Mouse (Mus musculus): ENCODE measurements around the gene Prdm10.
A peak's percentile ranks its signal among the peaks of the same experiment; 100 is the strongest.

Prdm10 gene

DNA sequence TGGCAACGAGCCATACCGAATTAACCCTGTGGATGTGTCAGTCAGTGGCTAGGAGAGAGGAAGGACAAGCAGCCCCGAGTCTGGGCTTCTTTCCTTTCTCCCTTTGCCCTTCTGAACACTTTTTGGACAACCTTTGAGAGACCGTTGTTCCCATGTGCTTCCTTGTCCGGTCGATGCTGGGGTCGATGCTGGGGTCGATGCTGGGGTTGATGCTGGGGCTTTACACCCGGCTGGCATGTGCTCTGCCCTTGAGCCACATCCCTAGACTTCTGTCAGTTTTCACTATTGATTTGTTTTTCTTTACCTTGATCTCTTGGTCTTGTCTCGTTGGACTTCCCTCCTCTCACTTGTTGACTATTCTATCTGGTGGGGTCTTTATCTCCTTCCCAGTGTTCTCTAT is 73.2 kb downstream of the Prdm10 start:
- DNase-seq (ENCODE audit: inconsistent age in 2 of 2, low spot score in 1 of 2) = no peak

DNA sequence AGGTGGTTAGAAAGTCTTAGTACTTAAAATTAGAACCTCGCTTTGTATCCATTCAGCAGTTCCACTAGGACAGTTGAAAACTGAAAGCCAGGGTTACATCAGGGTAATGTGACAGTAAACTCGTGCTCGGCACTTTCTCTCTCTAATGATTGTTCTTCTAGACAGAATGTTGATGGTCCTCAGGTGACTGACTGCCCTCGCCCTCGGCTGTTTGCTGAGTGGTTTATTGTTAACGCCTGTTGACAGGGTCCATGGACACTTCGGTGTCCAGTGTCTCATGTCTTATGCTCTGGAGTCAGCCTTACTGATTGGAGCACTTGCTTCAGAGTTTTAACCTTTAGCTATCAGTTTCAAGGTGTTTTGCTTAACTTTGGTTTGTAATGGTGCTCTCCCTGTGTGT is 73.7 kb downstream of the Prdm10 start:
- DNase-seq (ENCODE audit: inconsistent age in 2 of 2, low spot score in 1 of 2) = no peak

DNA sequence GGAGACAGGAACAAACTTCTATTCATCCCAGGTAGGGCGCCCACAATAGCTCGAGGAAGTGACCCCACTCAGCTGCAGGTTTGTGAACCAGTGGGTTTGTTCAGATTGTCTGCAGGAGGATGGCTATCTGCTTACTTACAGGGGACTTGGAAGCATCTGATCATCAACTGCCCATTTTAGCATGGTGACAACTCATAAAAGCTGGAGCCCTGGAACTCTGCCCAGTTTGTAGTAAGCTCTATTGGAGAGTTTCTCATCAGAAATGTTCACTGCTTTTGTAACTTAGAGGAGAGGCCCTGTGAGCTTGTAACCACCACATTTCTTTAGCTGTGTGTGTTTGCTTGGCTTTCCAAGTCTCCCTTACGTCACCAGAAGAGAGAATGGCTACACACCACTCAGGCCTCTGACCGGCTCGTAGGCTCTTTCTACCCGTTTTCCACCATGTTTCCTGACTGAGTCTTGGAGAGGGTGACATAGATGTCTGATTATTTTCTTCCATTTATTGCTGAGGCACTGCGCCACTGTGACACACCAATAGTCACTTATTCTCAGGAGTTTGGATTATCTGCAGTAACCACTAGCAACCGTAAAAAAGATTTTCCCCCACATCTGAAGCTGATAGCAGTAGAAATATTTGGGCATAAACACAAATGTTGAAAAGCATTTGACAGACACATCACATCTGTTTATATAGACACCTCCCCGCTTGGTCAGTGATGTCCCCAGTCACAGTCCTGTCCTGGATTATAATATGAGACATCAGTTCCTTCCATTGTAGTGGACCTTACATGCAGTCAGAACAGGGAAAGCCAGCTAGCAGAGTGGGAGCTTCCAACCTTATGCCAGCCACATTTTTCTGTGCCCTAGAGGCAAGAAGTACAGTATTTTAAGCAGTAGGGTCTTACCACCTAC is 83.6 kb downstream of the Prdm10 start:
- peak; percentile 29 to 68 for DNase-seq (ENCODE audit: inconsistent age in 2 of 2, low spot score in 1 of 2)

DNA sequence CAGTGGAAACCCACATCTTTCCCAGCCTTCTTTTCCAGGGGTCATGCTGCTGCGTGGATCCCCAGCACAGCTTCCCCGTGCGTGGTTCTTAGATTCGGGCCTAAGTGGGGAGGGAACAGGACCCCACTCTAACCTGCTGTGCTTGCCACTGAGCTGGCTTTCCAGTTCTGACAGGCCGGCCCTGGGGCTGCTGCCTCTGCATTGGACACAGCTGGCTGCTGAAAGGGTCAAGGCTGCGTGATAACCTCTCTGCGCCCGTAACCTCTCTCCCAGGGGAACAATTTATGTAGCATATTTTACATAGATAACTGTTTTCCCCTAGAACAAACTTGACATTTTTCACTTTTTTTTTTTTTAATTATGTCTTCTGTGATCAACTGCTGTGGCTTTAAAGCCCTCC is 84.7 kb downstream of the Prdm10 start:
- DNase-seq (ENCODE audit: inconsistent age in 2 of 2, low spot score in 1 of 2) = peak; percentile 37 to 70

DNA sequence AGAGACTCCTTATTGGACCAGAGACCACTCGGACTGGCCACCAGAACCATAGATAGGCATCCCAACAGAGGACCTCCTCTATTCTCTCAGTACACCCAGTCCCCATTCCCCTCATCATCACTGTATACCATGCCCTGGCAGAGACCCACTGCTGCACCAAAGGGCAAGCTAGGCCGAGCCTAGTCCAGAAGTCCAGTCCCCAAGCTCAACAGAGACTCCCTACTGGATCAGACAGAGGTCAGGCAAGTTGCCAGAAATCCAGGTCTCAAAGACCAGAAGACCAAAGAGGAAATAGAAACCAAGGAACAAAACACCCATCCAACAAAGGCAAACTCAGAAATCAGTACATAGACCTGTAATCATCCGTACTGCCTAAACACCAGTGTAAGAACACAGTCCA is 91.4 kb downstream of the Prdm10 start:
- DNase-seq (ENCODE audit: inconsistent age in 2 of 2, low spot score in 1 of 2) = no peak

DNA sequence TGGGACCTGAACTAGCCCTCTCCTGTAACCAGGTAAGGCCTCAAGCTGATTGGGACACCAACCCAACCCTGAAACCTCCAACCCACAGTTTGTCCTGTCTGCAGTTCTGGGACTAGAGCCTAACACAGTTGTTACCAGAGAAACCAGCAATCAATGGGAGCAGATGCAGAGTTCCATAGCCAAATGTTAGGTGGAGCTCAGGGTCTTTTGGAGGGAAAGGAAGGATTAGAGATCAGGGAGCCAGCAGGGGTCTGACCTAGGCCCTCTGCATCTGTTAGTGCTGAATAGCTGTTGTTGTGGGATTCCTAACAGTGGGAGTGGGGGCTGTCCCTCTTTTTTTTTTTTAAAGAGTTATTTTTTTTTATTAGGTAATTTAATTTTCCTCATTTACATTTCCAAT is 96.3 kb downstream of the Prdm10 start:
- no peak for DNase-seq (ENCODE audit: inconsistent age in 2 of 2, low spot score in 1 of 2)

DNA sequence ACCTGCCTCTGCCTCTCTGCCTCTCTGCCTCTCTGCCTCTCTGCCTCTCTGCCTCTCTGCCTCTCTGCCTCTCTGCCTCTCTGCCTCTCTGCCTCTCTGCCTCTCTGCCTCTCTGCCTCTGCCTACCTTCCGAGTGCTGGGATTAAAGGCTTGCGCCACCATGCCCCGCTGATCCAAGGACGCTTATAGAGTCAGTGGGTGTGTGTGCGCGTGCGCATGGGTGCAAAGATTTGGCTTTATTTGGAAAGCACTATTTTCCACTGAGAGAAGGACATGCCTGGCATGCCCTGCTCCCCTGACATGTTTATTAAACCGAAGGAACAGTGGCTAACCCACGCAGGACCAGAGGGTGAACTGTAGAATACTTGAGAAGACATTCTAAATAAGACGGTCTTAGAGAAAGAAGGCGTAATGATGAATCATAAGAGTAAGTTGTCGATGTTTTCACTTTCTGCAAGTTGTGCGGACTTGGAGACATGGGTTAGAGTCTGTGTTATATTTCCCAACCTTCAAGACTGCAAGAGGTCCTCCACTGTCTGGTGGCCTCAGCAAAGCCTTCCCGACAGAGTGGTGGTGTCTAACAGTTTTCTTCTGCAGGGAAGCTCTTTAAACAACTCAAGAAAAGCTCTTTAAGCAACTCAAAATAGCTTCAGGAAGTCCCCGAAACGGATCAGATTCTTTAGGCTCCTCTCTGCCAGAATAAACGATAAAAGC is 104.6 kb downstream of the Prdm10 start:
- no peak for DNase-seq (ENCODE audit: inconsistent age in 2 of 2, low spot score in 1 of 2)

DNA sequence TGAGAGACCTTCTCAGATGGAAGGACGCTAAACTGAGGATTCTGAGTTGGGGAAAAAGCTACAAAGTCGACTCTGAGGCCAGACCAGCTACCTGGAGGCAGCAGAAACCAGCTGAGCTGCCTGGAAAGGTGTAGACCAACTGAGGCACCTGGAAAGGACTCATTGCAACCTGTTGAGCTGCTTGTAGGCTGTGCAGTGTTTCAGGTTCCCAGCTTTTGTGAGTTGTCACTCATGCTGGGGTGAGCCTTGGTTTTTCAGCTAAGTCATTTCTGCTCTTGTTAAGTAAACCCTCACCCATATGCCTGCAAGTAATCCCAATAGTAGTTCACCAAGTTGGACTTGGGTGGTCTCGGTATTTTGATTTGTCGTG is 105.1 kb downstream of the Prdm10 start:
- DNase-seq (ENCODE audit: inconsistent age in 2 of 2, low spot score in 1 of 2) = no peak

DNA sequence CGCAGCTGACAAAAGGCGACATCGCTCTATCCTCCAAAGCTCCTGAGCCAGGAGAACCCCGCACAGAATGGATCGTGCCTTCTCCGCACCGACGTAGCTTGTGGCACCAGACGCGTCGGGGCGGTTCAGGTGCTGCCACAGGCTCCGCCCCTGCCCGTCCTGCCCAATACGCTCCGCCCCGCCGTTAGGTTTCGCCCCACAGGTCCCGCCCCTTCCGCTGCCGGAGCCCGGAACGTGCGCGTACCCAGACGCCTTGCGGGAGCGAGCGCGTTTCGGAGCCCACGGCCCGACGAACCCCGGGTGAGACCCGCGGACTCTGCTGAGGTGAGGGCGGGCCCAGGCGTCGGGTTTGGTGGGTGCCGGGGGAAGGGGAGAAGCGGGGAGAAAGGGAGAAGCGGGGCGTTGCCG is 105.6 kb downstream of the Prdm10 start, which contains the start of gene Nfrkb:
Nfrkb (plus strand) TSS at position 246 of the 408 bp plus-strand sequence.
- peak; percentile 97 to 98 for DNase-seq (ENCODE audit: inconsistent age in 2 of 2, low spot score in 1 of 2)

DNA sequence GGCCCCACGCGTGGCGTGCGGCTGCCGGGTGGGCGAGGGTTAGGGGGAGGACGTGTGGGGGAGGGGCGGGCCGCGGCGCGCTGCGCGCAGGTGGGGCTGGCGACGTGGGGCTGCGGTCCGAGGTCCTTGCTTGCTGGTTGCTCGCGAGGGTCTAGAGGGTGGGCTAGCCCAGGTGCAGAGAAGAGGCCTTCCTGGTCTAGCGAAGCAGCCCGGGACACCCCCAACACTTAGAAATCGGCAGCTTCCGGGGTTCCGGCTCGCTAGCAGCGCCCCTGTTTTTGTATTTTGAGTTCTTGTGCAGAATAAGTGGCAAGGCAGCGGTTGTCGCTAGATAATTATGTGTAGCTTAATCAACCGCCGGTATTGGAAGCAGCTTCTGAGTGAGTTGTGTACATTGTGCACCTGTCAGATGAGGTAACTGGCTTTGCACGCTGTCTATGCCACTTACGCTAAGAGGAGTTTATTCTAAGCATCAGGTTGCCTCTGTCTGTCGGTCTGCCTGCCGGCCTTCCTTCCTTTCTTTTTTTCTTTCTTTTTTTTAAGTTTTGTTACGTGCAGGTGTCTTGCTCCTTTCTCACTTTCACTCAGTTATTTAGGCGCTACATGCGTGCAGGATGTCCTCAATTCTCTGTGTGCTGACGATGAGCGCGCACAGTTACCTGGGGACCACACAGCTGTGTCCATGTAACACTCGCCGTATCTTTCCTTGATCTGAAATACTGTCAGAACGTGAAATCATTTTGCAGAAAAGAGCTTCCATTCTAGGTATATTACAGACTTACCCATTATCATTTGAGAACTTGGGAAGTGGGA is 106.2 kb downstream of the Prdm10 start:
- no peak for DNase-seq (ENCODE audit: inconsistent age in 2 of 2, low spot score in 1 of 2)

DNA sequence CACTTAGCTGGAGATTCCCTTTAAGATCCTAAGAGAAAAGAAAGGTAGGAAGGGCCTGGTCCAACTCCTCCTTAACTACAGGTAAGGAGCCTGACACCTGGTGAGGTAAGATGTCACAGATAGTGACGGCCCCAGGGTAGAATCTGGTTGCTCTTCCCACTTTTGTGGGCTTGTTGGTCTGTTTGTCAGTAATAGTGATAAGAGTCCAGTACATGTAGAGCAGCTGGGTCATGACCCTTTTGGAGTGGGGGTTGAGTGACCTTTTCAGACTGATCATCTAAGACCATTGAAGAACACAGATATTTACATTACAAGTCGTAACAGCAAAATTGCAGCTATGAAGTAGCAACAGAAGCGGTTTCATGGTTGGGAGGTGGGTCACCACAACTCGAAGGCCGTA is 106.9 kb downstream of the Prdm10 start:
- DNase-seq (ENCODE audit: inconsistent age in 2 of 2, low spot score in 1 of 2) = peak in 1 of 2 experiments; percentile 35

DNA sequence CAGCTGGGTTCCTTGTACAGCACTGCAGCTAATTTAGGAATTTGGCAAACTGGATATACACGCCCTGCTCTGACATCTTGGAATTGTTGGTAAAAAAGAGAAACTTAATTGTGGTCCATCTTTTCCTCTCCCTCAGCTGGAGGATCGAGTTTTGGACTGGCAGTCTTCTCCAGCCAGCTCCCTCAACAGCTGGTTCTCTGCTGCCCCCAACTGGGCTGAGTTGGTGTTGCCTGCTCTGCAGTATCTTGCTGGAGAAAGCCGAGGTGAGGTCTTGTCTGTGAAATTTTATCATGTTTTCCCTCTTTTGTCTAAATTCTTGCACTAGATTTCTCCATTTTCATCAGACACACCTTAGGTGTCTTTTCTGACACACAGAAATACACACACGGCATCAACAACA is 120.1 kb downstream of the Prdm10 start:
- DNase-seq (ENCODE audit: inconsistent age in 2 of 2, low spot score in 1 of 2) = peak; percentile 67 to 89

DNA sequence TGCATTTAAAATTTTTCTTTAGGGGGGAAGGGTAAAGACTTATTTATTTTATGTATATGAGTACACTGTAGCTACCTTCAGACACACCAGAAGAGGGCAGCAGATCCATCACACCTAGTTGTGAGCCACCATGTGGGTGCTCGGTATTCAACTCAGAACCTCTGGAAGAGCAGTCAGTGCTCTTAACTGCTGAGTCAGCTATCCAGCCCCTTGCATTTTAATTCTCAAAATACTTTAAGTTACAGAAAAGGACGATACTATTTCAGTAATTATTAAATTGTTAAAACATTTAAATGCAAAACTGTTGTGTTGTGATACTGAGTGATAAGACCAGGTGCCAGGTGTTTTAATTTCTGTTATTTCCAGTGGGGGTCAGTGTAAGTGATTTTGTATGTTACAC is 124.0 kb downstream of the Prdm10 start:
- no peak for DNase-seq (ENCODE audit: inconsistent age in 2 of 2, low spot score in 1 of 2)

DNA sequence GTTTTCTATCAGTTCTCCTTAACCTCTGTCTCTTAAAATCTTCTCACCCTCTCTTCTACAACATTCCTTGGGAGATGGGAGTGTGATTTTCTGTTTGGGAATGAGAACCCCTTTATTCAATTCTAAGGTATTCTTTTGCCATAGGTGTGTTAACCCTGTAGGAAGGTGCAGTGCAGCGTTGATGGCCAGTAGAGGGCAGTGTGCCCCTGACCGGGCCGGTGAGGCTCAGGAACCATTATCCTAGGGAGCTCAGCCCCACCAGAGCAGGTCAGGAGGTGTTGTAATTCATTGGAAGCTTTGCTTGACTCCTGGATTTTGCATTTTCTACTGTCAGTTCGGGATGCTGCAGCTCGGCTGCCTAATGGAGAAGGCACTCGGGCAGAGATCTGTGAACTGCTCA is 124.9 kb downstream of the Prdm10 start:
- peak in 1 of 2 experiments; percentile 72 for DNase-seq (ENCODE audit: inconsistent age in 2 of 2, low spot score in 1 of 2)

DNA sequence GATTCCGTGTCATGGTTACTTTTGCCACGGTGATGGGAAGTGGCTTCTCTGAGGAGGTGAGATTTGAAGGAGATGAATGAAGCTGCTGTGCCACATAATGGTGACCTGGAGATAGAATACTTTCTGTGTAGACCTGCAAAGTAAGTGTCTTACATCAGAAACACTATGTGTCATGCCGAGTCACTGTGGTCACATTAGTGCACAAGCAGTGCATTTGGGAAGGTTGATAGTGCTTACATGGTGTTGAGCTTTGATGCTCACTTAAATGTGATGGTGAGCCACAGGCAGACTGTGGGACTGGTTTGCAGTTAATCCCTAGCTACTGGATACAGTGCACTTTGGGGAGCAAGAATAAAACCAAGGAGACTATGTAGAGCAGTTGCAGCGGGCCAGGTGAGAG is 131.8 kb downstream of the Prdm10 start:
- no peak for DNase-seq (ENCODE audit: inconsistent age in 2 of 2, low spot score in 1 of 2)

DNA sequence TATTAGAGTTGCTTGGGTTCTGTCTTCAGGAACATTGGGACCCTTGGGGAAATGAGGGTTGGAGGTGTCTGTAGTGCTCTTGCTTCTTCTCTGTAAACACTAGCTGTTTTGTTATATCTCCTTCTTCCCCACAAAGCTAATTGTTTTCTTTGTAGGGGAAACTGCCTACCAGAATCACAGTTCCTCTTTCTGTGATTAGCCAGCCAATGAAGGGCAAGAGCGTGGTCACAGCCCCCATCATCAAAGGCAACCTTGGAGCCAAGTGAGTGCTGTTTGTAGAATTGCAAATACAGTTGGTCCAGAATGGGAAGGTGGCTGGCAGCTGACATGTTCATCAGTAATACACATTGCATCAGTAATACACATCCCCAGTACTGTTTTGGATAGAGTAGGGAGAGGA is 138.5 kb downstream of the Prdm10 start:
- no peak for DNase-seq (ENCODE audit: inconsistent age in 2 of 2, low spot score in 1 of 2)

DNA sequence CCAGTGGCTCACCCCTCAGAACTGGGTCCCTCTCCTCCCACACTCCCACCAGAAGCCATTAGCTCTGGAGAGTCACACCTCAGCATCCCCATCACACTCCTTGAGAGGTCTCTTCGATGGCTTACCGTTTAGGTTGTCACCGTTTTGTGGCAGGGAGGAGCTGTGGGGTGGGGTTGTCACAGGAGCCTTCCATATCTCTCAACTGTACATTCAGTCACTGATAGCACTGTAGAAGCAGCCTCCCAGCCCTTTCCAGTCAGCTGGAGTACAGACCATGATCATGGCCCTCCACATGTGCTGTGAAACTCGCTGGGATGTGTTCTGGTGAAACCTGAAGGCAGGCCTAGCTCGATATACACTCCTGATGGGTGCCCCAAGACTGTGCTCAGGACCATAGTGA is 141.8 kb downstream of the Prdm10 start:
- no peak for DNase-seq (ENCODE audit: inconsistent age in 2 of 2, low spot score in 1 of 2)

DNA sequence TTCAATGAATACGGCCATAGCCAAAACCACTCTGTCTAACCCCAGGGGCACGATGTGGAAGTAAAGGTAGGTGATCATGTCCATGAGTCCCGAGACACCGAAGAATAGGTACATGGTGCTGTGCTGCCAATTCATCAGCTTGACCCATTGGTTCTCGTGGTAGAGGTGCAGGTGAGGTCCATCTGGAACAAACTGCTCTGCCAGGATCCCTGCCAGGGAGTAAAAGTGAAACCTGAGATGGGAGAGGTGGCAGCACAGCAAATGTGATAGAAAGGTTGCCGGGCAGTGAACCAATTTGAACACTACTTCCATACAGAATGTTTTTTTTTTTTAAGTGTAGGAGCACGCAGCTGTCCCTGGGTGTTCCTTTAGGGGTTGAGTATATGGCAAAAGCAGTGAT is 148.6 kb downstream of the Prdm10 start:
- no peak for DNase-seq (ENCODE audit: inconsistent age in 2 of 2, low spot score in 1 of 2)

DNA sequence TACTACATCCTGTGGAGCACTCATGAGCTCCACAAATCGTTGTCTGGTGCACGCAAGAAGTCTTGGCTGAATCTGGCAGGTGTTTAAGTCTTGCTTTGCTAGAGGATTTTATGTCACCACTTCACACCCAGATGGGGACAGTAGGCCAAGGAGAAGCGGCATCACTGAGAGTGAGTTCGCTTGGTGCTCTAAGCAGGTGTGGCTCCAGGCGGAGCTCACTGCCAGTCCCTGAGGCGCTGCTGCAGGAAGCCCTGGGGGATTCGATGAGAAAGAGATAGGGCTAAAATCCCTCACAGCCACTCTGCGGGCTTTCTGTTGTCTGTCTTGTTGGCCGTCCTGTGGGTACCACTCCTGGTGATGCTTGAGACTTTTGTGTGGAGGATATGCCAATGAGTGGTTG is 149.7 kb downstream of the Prdm10 start:
- DNase-seq (ENCODE audit: inconsistent age in 2 of 2, low spot score in 1 of 2) = no peak

Data from adrenal gland, adult (tissue).